Mouse (Mus musculus) thymus, adult 2 months (tissue): ENCODE data around the gene Dcaf15.

ENCODE experiments used
- CTCF ChIP-seq: fragments of 200-500 bp; IDR thresholded peaks from 2 replicates; pipeline ENCODE4 v1.5.1; 2012; ENCODE audit warnings: mild to moderate bottlenecking, control low read depth, low read length, moderate library complexity, borderline replicate concordance; ENCODE audit not compliant: control insufficient read depth, poor library complexity, insufficient read depth; ENCODE audit errors: extremely low read depth
- POLR2A ChIP-seq: fragments of 200-500 bp; IDR thresholded peaks from 2 replicates; pipeline ENCODE4 v1.6.1; 2012; ENCODE audit warnings: mild to moderate bottlenecking, low read length, control low read depth, moderate library complexity; ENCODE audit not compliant: control insufficient read depth, poor library complexity, insufficient read depth; ENCODE audit errors: extremely low read depth

DNA sequence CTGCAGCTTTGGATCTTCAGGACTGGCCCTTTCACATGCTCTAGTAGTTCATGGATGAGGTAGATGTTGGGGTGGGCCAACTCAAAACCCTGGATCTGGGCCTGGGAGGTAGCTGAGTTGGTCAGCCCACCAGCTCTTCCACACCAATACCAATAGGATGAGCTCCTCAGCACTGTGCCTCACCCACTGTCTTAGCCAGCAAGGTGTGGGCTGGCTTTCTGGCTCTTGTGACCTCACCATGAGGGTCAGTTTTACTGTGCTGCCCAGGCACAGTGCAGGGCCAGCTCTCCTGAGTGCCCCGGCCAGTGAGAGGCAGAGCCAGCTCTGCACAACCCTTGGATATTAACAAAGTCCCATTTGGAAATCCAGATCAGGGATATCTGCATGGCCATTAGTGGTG is 46.7 kb downstream of the Dcaf15 start:
- TF ChIP-seq POLR2A, result no peak
- no peak for TF ChIP-seq CTCF
